Mouse (Mus musculus) forebrain, embryonic 10.5 days (tissue): Measurements from ENCODE around the gene Rnf38. TPM values are rescaled to one million over a fixed set of nuclear protein-coding genes. Genes with fewer than 3 reads are reported as not detected.
A peak's percentile ranks its signal among the peaks of the same experiment; 100 is the strongest.

ENCODE experiments used
- DNase-seq: peaks from one replicate; pipeline ENCODE4 v3.0.0-alpha.2; 2017; ENCODE audit warnings: low spot score; ENCODE audit errors: extremely low spot score
- H3K27ac ChIP-seq: fragments of 300-500 bp; sonication (generic); 2 replicates; pipeline ENCODE4 v1.5.1; 2016; ENCODE audit warnings: mild to moderate bottlenecking
- H3K27me3 ChIP-seq: fragments of 300-500 bp; sonication (generic); 2 replicates; pipeline ENCODE4 v1.6.1; 2016; ENCODE audit warnings: mild to moderate bottlenecking; ENCODE audit not compliant: poor library complexity, severe bottlenecking
- H3K36me3 ChIP-seq: fragments of 300-500 bp; sonication (generic); replicated peaks from 2 replicates; pipeline ENCODE4 v1.6.1; 2016; ENCODE audit warnings: mild to moderate bottlenecking, moderate library complexity
- H3K4me1 ChIP-seq: fragments of 300-500 bp; sonication (generic); 2 replicates; pipeline ENCODE4 v1.6.1; 2016
- H3K4me3 ChIP-seq: fragments of 300-500 bp; sonication (generic); 2 replicates; pipeline ENCODE4 v1.5.1; 2016; ENCODE audit warnings: mild to moderate bottlenecking, moderate library complexity
- H3K9me3 ChIP-seq: fragments of 300-500 bp; sonication (generic); 2 replicates; pipeline ENCODE4 v1.6.1; 2016; ENCODE audit warnings: mild to moderate bottlenecking, moderate library complexity
- WGBS: fragments of 180-500 bp; shearing (Covaris S2); methylation state at CpG from one replicate; pipeline ENCODE4 v1.1.7; 2016; 5-methylcytosine and 5-hydroxymethylcytosine counted together
- polyA plus RNA-seq: library from polyadenylated mRNA; unstranded; fragments of >200 nt; fragmentation: Nextera tagmentation; extraction: Ambion mirVana; gene quantifications from 2 replicates; pipeline ENCODE4 v1.2.1, GENCODE M21; 2016

The Rnf38 gene
- polyA plus RNA-seq, 1 experiment from 2014 or later, result 34.2 TPM

DNA sequence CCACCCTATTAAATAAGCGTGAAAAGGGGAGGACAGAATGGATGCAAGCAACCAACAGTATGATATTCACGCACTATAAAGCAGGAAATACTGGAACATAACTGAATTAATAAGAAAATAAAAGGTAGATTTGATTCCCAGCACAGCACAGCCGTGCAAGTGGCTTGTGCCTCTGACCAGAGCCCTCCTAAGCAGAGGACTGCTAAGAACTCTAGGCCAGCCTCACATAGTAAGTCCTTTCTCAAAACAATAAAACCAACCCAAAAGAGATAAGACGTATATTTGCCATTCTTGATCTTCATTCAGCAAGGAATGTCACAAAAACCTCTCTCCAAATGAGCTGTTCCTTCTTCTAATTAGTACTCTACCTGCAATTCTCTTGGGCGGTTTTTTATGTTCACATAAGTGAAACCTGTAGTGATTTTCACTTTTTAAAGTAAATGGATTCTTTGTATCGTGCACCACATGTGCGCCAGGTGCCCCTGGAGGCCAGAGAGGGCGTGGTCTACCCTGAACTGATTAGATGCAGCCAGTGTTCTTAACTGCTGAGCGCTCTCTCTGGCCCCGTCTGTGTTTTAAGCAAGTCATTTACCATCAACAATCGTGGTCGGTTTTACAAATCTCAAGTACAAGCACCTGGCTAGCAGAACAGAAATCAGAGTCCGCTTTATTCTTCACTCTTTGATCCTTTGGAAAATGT is 72.4 kb downstream of the Rnf38 start:
- Histone ChIP-seq H3K36me3 (peaks cover 26% of the 10 kb centered on the region), H3K4me1 (peaks cover 53% of the 10 kb centered on the region), H3K9me3 (no peaks in the 10 kb centered on the region), H3K27me3 (no peaks in the 10 kb centered on the region), H3K4me3 (no peak overlapping the region), H3K27ac (no peak overlapping the region)
- DNase-seq, result no peak
- 55% methylated on average over 13 of the region's 13 CpGs for WGBS

DNA sequence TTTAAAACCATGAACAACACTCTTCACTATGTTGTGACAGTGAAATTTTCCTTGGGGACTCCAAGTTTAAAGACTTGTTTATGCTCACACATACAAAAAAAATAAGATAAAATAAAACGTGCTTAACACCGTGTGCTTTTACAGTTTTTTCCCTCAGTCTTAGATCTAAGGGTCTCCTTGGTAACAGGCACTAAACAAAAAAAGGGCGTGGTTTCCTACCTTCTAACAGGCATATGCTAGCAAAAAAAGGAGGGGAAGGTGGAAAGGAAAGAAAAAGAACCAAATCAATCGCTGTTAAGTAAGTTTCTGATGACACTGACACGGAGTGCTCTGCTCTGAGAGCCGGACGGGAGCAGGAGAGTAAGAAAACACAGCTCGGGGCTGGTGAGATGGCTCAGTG is 73.8 kb downstream of the Rnf38 start:
- 91% methylated on average over 8 of the region's 8 CpGs for WGBS
- H3K9me3 ChIP-seq, result no peaks in the 10 kb centered on the region
- H3K4me1 ChIP-seq, result peaks cover 40% of the 10 kb centered on the region
- no peak overlapping the region for H3K4me3 ChIP-seq
- DNase-seq, result no peak
- H3K36me3 ChIP-seq, result peaks cover 35% of the 10 kb centered on the region
- H3K27ac ChIP-seq, result no peak overlapping the region
- H3K27me3 ChIP-seq, result no peaks in the 10 kb centered on the region

GRCm38 (mm10) chr4:44156481-44156880 is 77.1 kb downstream of the Rnf38 start:
- Histone ChIP-seq H3K27me3 (no peaks in the 10 kb centered on the region), H3K36me3 (peaks cover 62% of the 10 kb centered on the region), H3K4me3 (no peak overlapping the region), H3K27ac (no peak overlapping the region), H3K9me3 (no peaks in the 10 kb centered on the region), H3K4me1 (peaks cover 7% of the 10 kb centered on the region)
- WGBS, result 92% methylated on average over 6 of the region's 6 CpGs
- DNase-seq, result no peak

- WGBS, result 93% methylated on average over 4 of the region's 4 CpGs
- H3K27ac ChIP-seq, result no peak overlapping the region
- no peak overlapping the region for H3K4me3 ChIP-seq
- no peaks in the 10 kb centered on the region for H3K9me3 ChIP-seq
- no peaks in the 10 kb centered on the region for H3K27me3 ChIP-seq
- DNase-seq, result no peak
- H3K36me3 ChIP-seq, result peaks cover 77% of the 10 kb centered on the region
- H3K4me1 ChIP-seq, result no peaks in the 10 kb centered on the region
These were observed 78.7 kb downstream of the Rnf38 start for GRCm38 (mm10) chr4:44154884-44155283.

DNA sequence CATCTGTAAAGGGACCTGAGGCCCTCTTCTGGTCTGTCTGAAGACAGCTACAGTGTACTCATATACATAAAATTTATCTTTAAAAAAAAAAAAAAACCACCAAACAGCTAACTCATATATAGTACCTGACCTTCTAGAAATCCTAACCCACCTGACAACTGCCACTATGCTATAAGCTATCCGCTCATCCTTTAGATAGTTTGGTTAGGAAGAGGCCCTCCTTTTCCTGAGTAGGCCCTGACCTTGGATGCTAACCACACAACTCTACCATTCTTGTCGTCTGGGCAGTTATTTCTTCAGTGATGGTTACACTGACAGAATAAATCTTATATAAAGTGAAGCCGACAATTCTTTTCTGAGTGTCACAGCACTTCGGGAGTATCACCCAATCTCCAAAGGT is 80.7 kb downstream of the Rnf38 start:
- no peak overlapping the region for H3K4me3 ChIP-seq
- no peaks in the 10 kb centered on the region for H3K4me1 ChIP-seq
- no peaks in the 10 kb centered on the region for H3K27me3 ChIP-seq
- WGBS, result 90% methylated on average over 4 of the region's 4 CpGs
- no peak for DNase-seq
- H3K36me3 ChIP-seq, result peaks cover 86% of the 10 kb centered on the region
- no peaks in the 10 kb centered on the region for H3K9me3 ChIP-seq
- no peak overlapping the region for H3K27ac ChIP-seq

- WGBS, result 96% methylated on average over 12 of the region's 12 CpGs
- H3K27me3 ChIP-seq, result no peaks in the 10 kb centered on the region
These were observed 106.8 kb downstream of the Rnf38 start for GRCm38 (mm10) chr4:44126805-44127204.

DNA sequence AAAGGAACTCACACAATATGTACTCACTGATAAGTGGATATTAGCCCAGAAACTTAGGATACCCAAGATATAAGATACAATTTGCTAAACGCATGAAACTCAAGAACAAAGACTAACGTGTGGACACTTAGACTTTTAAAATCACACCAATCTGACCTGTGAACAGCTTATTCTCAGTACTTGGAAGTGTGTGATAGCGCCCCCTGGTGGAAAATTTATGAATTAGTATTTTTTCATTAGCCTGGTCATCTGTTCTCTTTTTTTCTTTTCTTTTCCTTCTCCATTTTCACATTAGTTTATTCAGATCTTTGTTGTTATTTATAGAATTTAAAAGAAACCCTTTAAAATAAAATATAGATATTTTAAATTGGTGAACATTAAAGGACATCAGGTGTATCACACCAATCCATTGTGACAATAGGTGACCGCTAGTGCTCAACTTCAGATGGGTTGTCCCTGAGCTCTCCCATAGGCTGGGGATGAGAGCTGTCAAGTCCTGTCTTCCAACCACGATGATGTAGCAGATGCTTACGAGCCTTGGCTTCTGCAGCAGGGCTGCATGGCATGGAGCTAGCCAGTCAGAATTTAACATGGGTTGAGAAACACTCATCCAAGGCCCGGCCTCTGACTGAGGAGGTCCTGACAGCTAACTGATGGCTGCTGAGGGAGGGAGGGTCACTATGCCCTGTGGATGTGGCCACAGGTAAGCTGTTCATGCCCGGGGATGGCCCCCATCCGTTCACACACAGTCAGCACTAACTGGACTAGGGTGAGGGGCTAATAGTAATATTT is 114.0 kb downstream of the Rnf38 start:
- Histone ChIP-seq H3K27ac (no peak overlapping the region), H3K9me3 (no peaks in the 10 kb centered on the region), H3K4me3 (no peak overlapping the region), H3K27me3 (no peaks in the 10 kb centered on the region), H3K36me3 (peaks cover 24% of the 10 kb centered on the region), H3K4me1 (no peaks in the 10 kb centered on the region)
- DNase-seq, result no peak
- 57% methylated on average over 9 of the region's 9 CpGs for WGBS

More at GRCm38 (mm10) chr4:44126805-44127204, 106.8 kb downstream of the Rnf38 start:
- no peak overlapping the region for H3K4me3 ChIP-seq
- no peak for DNase-seq
- H3K9me3 ChIP-seq, result no peaks in the 10 kb centered on the region
- peaks cover 96% of the 10 kb centered on the region for H3K36me3 ChIP-seq
- H3K4me1 ChIP-seq, result no peaks in the 10 kb centered on the region
- no peak overlapping the region for H3K27ac ChIP-seq

DNA sequence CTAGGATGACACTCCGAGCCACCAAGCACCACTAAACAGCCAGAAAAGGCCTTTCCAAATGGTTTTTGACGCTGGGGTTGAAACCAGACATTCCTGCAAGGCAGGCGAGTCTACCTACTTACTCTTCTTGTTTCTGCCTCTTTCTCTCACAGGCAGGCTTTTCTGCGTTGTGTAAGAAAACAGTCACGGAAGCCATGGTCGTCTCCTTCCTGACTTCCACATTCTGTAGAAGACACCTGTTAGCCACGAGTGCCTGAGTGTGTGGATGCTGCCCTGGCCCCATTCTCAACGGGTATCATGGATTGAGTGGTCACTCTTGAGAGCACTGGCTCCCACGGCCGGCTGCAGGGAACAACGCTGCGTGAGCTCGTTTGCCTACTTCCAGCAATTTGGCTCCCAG is 118.5 kb downstream of the Rnf38 start:
- no peak for DNase-seq
- no peak overlapping the region for H3K4me3 ChIP-seq
- WGBS, result 88% methylated on average over 13 of the region's 13 CpGs

GRCm38 (mm10) chr4:44113393-44114138 is 120.0 kb downstream of the Rnf38 start:
- Histone ChIP-seq H3K4me3 (no peak overlapping the region), H3K4me1 (peaks cover 17% of the 10 kb centered on the region), H3K27me3 (no peaks in the 10 kb centered on the region), H3K9me3 (no peaks in the 10 kb centered on the region), H3K36me3 (no peaks in the 10 kb centered on the region), H3K27ac (0 out of 2 replicates have a peak overlapping the region, but pooled peaks have one; percentile 8)
- 39% methylated on average over 16 of the region's 16 CpGs for WGBS
- DNase-seq, result no peak

More for the DNA sequence above, 118.5 kb downstream of the Rnf38 start:
- Histone ChIP-seq H3K36me3 (no peaks in the 10 kb centered on the region), H3K27ac (no peak overlapping the region), H3K9me3 (no peaks in the 10 kb centered on the region), H3K27me3 (no peaks in the 10 kb centered on the region), H3K4me1 (peaks cover 17% of the 10 kb centered on the region)

DNA sequence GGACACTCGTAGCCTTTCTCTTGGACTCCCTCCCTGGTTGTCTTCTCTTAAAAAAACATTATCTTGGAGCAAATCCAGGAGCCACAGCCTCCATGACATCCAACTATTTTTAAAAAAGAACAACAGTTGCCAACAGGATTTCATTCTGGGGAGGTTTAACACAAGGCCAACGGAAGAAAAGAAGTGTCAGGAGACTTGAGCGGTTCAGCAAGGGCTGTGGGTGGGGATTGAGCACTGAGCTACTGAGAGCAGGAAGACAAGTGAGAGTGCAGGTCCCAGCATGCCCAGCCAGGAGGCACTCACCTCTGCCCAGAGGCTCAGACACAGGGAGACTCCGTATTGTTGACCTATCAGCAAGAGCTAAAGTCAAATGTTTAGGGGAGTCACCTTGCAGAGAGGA is 120.8 kb downstream of the Rnf38 start:
- Histone ChIP-seq H3K27me3 (no peaks in the 10 kb centered on the region), H3K36me3 (no peaks in the 10 kb centered on the region), H3K4me3 (no peak overlapping the region), H3K27ac (no peak overlapping the region), H3K9me3 (no peaks in the 10 kb centered on the region), H3K4me1 (peaks cover 17% of the 10 kb centered on the region)
- WGBS, result 26% methylated on average over 4 of the region's 4 CpGs
- DNase-seq, result no peak

- WGBS, result 80% methylated on average over 7 of the region's 7 CpGs
- Histone ChIP-seq H3K27ac (no peak overlapping the region), H3K9me3 (no peaks in the 10 kb centered on the region), H3K4me3 (no peak overlapping the region), H3K36me3 (no peaks in the 10 kb centered on the region), H3K4me1 (peaks cover 32% of the 10 kb centered on the region), H3K27me3 (0 out of 2 replicates have a peak, but pooled peaks cover 7% of the 10 kb centered on the region)
- no peak for DNase-seq
These were observed 122.8 kb downstream of the Rnf38 start for GRCm38 (mm10) chr4:44110771-44111170.

DNA sequence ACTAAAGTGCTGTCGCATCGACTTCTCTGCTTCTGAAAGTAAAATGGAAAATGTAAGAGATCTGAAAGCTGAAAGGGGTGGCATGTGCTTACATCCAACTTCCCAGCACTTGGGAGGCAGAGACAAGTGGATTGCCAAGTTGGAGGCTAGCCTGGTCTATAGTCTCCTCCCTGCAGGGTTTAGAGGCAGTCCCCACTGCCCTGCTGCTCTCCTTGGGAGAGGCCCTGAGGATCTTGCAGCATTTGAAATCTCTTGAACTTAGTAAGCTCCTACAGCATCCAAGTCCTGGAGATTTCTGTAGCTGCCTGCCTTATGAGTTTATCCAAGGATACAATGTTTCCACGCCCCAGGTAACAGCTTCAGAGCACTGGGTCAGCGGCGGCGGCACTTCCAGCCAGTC is 125.3 kb downstream of the Rnf38 start:
- Histone ChIP-seq H3K4me3 (no peak overlapping the region), H3K27ac (no peak overlapping the region), H3K4me1 (peaks cover 41% of the 10 kb centered on the region), H3K9me3 (no peaks in the 10 kb centered on the region), H3K27me3 (peaks cover 11% of the 10 kb centered on the region), H3K36me3 (no peaks in the 10 kb centered on the region)
- no peak for DNase-seq
- 92% methylated on average over 6 of the region's 6 CpGs for WGBS
